Mouse (Mus musculus) kidney, postnatal 0 days (tissue): ENCODE measurements at regions not wholly inside any gene's neighbourhood (a gene's known extent, or its start where the extent isn't known, plus 50 kb on each side); places are given as distances from the start of the nearest gene placed in this dataset.
A peak's percentile ranks its signal among the peaks of the same experiment; 100 is the strongest.

Experiments
- ATAC-seq: fragments of 200-750 bp; cut with Nextera tagmentation; replicated peaks from 2 replicates; pipeline ENCODE4 v1.8.0; 2017; ENCODE audit warnings: low read depth, moderate number of reproducible peaks, moderate TSS enrichment, moderate library complexity; ENCODE audit not compliant: low FRiP score
- DNase-seq: peaks from one replicate; pipeline ENCODE4 v3.0.0-alpha.2; 2016; ENCODE audit warnings: low spot score
- H3K27ac ChIP-seq: fragments of 300-500 bp; sonication (generic); 2 replicates; pipeline ENCODE4 v1.5.1; 2014; ENCODE audit warnings: mild to moderate bottlenecking
- H3K27me3 ChIP-seq: fragments of 300-500 bp; sonication (generic); 2 replicates; pipeline ENCODE4 v1.6.1; 2014; ENCODE audit warnings: low read length, mixed read lengths; ENCODE audit not compliant: insufficient read depth
- H3K36me3 ChIP-seq: fragments of 300-500 bp; sonication (generic); 2 replicates; pipeline ENCODE4 v1.6.1; 2014; ENCODE audit warnings: low read length, mixed read lengths; ENCODE audit not compliant: insufficient read depth
- H3K4me1 ChIP-seq: fragments of 300-500 bp; sonication (generic); replicated peaks from 2 replicates; pipeline ENCODE4 v1.6.1; 2014; ENCODE audit warnings: antibody characterized with exemption, low read length, mixed read lengths; ENCODE audit not compliant: insufficient read depth
- H3K4me2 ChIP-seq: fragments of 300-500 bp; sonication (generic); 2 replicates; pipeline ENCODE4 v1.6.1; 2014; ENCODE audit warnings: mild to moderate bottlenecking, low read length, moderate library complexity, mixed read lengths
- H3K4me3 ChIP-seq: fragments of 300-500 bp; sonication (generic); replicated peaks from 2 replicates; pipeline ENCODE4 v1.5.1; 2014; ENCODE audit warnings: low read depth, low read length
- H3K9ac ChIP-seq: fragments of 300-500 bp; sonication (generic); 2 replicates; pipeline ENCODE4 v1.6.1; 2014; ENCODE audit warnings: low read depth, low read length
- H3K9me3 ChIP-seq: fragments of 300-500 bp; sonication (generic); replicated peaks from 2 replicates; pipeline ENCODE4 v1.6.1; 2016; ENCODE audit warnings: low read length, inconsistent platforms, mixed read lengths
- CTCF ChIP-seq: IDR thresholded peaks from 2 replicates; pipeline ENCODE4 v1.5.1; 2016; ENCODE audit warnings: antibody characterized with exemption, low read depth, mild to moderate bottlenecking, moderate library complexity
- WGBS: fragments of 180-500 bp; shearing (Covaris S2); extraction: QIAGEN DNeasy Blood & Tissue Kit; methylation state at CpG from one replicate; pipeline ENCODE4 v1.1.7; 2014; 5-methylcytosine and 5-hydroxymethylcytosine counted together

- H3K27me3 ChIP-seq = no peaks in the 10 kb centered on the region; the same call in 1 of the 2 replicates
- WGBS = 79% methylated on average over 3 of the region's 3 CpGs
- DNase-seq (no peak), ATAC-seq (no peak)
- TF ChIP-seq CTCF = no peak
- H3K9ac ChIP-seq = no peak overlapping the region
- H3K27ac ChIP-seq = no peak overlapping the region
- H3K4me3 ChIP-seq = no peak overlapping the region
- H3K4me2 ChIP-seq = no peak overlapping the region
- H3K36me3 ChIP-seq = no peaks in the 10 kb centered on the region
- H3K9me3 ChIP-seq = no peaks in the 10 kb centered on the region
- H3K4me1 ChIP-seq = no peaks in the 10 kb centered on the region
Measured at GRCm38 (mm10) chr6:100065586-100065985, 221.7 kb downstream of the Rybp start.

- Histone ChIP-seq H3K27ac (no peak overlapping the region), H3K27me3 (no peaks in the 10 kb centered on the region), H3K9ac (no peak overlapping the region), H3K9me3 (no peaks in the 10 kb centered on the region), H3K4me2 (no peak overlapping the region), H3K4me1 (no peaks in the 10 kb centered on the region), H3K4me3 (no peak overlapping the region), H3K36me3 (no peaks in the 10 kb centered on the region)
- no peak for TF ChIP-seq CTCF
- ATAC-seq (no peak), DNase-seq (no peak)
- WGBS = 89% methylated on average over 8 of the region's 8 CpGs
Measured at GRCm38 (mm10) chr6:100062961-100063360, 224.3 kb downstream of the Rybp start.

- Histone ChIP-seq H3K9me3 (no peaks in the 10 kb centered on the region), H3K9ac (no peak overlapping the region), H3K4me3 (no peak overlapping the region), H3K4me1 (no peaks in the 10 kb centered on the region), H3K36me3 (no peaks in the 10 kb centered on the region), H3K27ac (no peak overlapping the region), H3K4me2 (no peak overlapping the region), H3K27me3 (no peaks in the 10 kb centered on the region)
- TF ChIP-seq CTCF = no peak
- no peak for DNase-seq
- WGBS = 36% methylated on average over 8 of the region's 8 CpGs
- no peak for ATAC-seq
Measured at GRCm38 (mm10) chr6:100059803-100060202, 227.5 kb downstream of the Rybp start.

- DNase-seq = no peak
- no peak overlapping the region for H3K4me2 ChIP-seq
- no peaks in the 10 kb centered on the region for H3K36me3 ChIP-seq
- no peaks in the 10 kb centered on the region for H3K27me3 ChIP-seq
- H3K9ac ChIP-seq = no peak overlapping the region
- 53% methylated on average over 5 of the region's 5 CpGs for WGBS
- H3K4me3 ChIP-seq = no peak overlapping the region
- no peak for TF ChIP-seq CTCF
- ATAC-seq = no peak
- no peaks in the 10 kb centered on the region for H3K9me3 ChIP-seq
- H3K27ac ChIP-seq = no peak overlapping the region
- no peaks in the 10 kb centered on the region for H3K4me1 ChIP-seq
Measured at GRCm38 (mm10) chr6:100055980-100056379, 231.3 kb downstream of the Rybp start.

GRCm38 (mm10) chr6:100052955-100053795, 234.1 kb downstream of the Rybp start:
- H3K36me3 ChIP-seq = no peaks in the 10 kb centered on the region
- no peaks in the 10 kb centered on the region for H3K9me3 ChIP-seq
- ATAC-seq (peak; percentile 87), DNase-seq (peak; percentile 68)
- TF ChIP-seq CTCF = 0 out of 2 replicates have a peak, but pooled peaks have one; percentile 7
- 50% methylated on average over 8 of the region's 8 CpGs for WGBS
- no peaks in the 10 kb centered on the region for H3K4me1 ChIP-seq
- no peaks in the 10 kb centered on the region for H3K27me3 ChIP-seq
- no peak overlapping the region for H3K9ac ChIP-seq
- no peak overlapping the region for H3K27ac ChIP-seq
- H3K4me3 ChIP-seq = no peak overlapping the region
- H3K4me2 ChIP-seq = no peak overlapping the region

- Histone ChIP-seq H3K27me3 (no peaks in the 10 kb centered on the region), H3K4me3 (no peak overlapping the region), H3K27ac (no peak overlapping the region), H3K4me2 (no peak overlapping the region), H3K36me3 (no peaks in the 10 kb centered on the region), H3K9ac (no peak overlapping the region), H3K4me1 (no peaks in the 10 kb centered on the region), H3K9me3 (no peaks in the 10 kb centered on the region)
- DNase-seq = no peak
- ATAC-seq = no peak
- 84% methylated on average over 4 of the region's 4 CpGs for WGBS
- no peak for TF ChIP-seq CTCF
Measured at GRCm38 (mm10) chr6:100052406-100052805, 234.9 kb downstream of the Rybp start.
